Mouse (Mus musculus): Measurements from ENCODE around the gene Cfap74.

Gene Cfap74

DNA sequence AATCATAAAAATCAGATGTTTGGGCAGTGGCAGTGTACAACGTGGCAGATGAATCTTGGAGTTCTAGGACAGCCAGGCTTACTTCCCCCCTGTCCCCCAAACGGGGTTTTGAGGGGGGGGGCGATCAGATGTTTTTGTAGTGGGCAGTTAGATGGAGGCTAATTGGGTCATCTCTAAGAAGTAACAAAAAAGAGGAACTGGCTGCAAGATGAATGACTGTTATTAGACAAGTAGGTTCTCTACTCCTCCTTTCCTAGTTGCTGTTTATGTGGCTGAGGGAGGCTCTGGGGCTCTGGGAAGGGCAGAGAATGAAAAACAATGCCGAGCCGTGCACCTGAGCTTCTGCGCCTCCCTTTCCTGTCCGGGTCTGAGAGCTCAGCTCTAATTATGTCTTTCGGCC is 96.1 kb downstream of the Cfap74 start:
- DNase-seq = no peak

DNA sequence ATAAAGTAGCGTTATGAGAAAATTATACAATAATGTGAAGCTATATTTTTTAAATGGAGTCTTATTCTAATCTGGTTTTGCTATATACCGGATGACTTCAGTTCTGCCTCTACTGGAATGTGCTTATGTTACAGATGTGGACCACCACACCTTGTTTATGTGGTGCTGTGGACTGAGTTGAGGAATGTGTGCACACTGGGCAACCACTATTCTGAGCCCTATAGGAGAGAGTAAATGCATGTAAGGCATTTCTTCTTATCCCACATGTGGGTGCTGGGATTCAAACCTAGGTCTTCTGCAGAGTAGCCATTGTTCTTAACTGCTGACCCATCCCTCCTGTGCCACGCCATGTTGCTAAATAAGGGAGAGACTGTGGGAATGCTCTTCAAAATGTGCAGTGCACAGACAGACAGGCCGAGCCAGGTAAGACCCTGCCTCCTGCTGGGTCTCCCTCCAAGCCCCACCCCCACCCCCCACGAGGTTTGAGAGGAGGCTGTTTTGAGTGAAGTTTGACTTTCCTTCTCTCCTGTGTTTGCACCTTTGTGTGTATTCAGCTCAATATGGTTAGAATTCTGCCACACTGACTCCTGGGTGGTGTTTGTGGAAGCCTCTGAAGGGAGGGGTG is 96.8 kb downstream of the Cfap74 start:
- no peak for DNase-seq

DNA sequence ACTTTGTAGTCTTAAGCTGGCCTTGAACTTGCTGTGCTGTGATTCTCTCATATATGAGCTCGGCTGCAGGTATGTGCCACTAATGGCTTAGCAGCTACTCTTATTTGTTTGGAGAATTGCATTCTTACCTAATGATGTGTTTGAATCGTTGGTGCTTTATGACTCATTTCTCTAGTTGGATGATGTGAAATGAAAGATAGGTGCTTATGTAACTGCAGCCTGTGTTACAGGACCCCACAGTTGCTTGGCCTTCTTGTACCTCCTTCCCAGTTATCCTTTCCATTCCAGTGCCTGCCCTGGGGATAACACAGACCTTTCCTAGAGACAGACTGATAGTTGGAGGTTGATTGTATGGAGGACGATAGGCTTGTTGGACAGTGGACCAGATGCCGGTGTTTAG is 99.6 kb downstream of the Cfap74 start:
- DNase-seq = no peak

DNA sequence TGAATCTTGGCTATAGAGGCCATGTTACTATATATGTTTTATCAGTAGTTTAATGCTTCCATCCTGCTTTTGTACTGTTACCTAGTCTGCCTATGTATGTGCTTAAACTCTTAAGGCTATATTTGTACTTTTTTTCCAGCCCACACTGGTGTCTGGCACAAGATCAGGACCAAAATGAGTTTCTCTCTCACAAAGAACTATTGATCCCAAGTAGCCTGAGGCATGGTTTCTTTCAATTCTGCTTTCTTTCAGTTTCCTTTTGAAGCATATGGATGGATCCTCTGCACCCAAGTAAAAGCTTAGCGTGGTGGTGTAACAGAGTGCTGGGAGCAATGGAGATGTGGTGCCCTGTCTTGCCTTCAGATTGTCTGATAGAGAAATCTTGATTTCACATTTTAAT is 102.0 kb downstream of the Cfap74 start:
- no peak for DNase-seq

DNA sequence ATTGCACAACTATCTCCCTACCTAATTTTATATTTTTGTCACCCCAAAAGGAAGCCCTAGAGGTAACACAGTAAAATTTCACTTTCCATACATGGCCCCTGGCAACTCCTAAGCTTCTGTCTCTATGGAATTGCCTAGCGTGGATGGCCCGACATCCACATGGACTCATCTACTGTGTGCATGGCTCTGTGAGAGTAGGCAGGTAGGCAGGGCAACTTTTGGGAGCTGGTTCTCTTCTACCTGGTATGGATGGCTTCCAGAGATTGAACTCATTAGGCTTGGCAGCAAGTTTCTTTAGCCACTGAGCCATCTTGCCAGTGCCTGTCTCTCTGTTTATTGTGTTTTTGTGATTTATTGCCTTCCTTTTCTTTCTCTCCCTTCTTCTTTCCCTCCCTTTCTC is 105.8 kb downstream of the Cfap74 start:
- no peak for DNase-seq

Data from lung, postnatal 10 days (tissue).